Mouse (Mus musculus) heart, embryonic 12.5 days (tissue): Measurements from ENCODE around the gene Fam219b. TPM values are rescaled to one million over a fixed set of nuclear protein-coding genes. Genes with fewer than 3 reads are reported as not detected.

Experiments
- ATAC-seq: fragments of 200-750 bp; cut with Nextera tagmentation; 2 replicates; pipeline ENCODE4 v1.8.0; 2017; ENCODE audit warnings: moderate TSS enrichment, moderate library complexity; ENCODE audit not compliant: insufficient number of reproducible peaks, low FRiP score
- H3K27ac ChIP-seq: fragments of 300-500 bp; sonication (generic); 2 replicates; pipeline ENCODE4 v1.5.1; 2016; ENCODE audit warnings: mild to moderate bottlenecking, moderate library complexity; ENCODE audit not compliant: poor library complexity, severe bottlenecking
- H3K27me3 ChIP-seq: fragments of 300-500 bp; sonication (generic); replicated peaks from 2 replicates; pipeline ENCODE4 v1.6.1; 2016; ENCODE audit warnings: mild to moderate bottlenecking, moderate library complexity
- H3K36me3 ChIP-seq: fragments of 300-500 bp; sonication (generic); 2 replicates; pipeline ENCODE4 v1.6.1; 2016; ENCODE audit warnings: mild to moderate bottlenecking, moderate library complexity
- H3K4me1 ChIP-seq: fragments of 300-500 bp; sonication (generic); replicated peaks from 2 replicates; pipeline ENCODE4 v1.6.1; 2016; ENCODE audit warnings: mild to moderate bottlenecking
- H3K4me2 ChIP-seq: fragments of 300-500 bp; sonication (generic); 2 replicates; pipeline ENCODE4 v1.6.1; 2016; ENCODE audit warnings: mild to moderate bottlenecking, moderate library complexity
- H3K4me3 ChIP-seq: fragments of 300-500 bp; sonication (generic); 2 replicates; pipeline ENCODE4 v1.5.1; 2016; ENCODE audit warnings: mild to moderate bottlenecking
- H3K9ac ChIP-seq: fragments of 300-500 bp; sonication (generic); 2 replicates; pipeline ENCODE4 v1.6.1; 2016; ENCODE audit warnings: mild to moderate bottlenecking, moderate library complexity
- H3K9me3 ChIP-seq: fragments of 300-500 bp; sonication (generic); replicated peaks from 2 replicates; pipeline ENCODE4 v1.6.1; 2016; ENCODE audit warnings: mild to moderate bottlenecking, moderate library complexity
- WGBS: fragments of 180-500 bp; shearing (Covaris S2); methylation state at CpG from one replicate; pipeline ENCODE4 v1.1.7; 2016; 5-methylcytosine and 5-hydroxymethylcytosine counted together
- polyA plus RNA-seq: library from polyadenylated mRNA; unstranded; fragments of >200 nt; fragmentation: Nextera tagmentation; extraction: Ambion mirVana; gene quantifications from 2 replicates; pipeline ENCODE4 v1.2.1, GENCODE M21; 2016

Fam219b gene
- polyA plus RNA-seq, 1 experiment from 2014 or later, result 12.8 TPM

- peaks cover 40% of the 10 kb centered on the region for H3K4me1 ChIP-seq
- peak within 1 kb of the TSS; percentile 84 for H3K9ac ChIP-seq
- peak within 1 kb of the TSS; percentile 79 for H3K4me3 ChIP-seq
- no peaks in the 10 kb centered on the region for H3K9me3 ChIP-seq
- H3K4me2 ChIP-seq, result peak within 1 kb of the TSS; percentile 84
- ATAC-seq, result peak; percentile 40; the same call in 1 of the 2 replicates
- WGBS, result under 1% methylated on average over 28 of the region's 28 CpGs
- H3K36me3 ChIP-seq, result peaks cover 21% of the 10 kb centered on the region
- H3K27ac ChIP-seq, result no peak within 1 kb of the TSS
- H3K27me3 ChIP-seq, result no peaks in the 10 kb centered on the region
Measured at GRCm38 (mm10) chr9:57552139-57552887, 15.0 kb downstream of the Fam219b start, which contains the start of gene Mpi. TSS of gene Mpi (minus strand) at chr9:57552763.

- no peak overlapping the region for H3K4me2 ChIP-seq
- peaks cover 32% of the 10 kb centered on the region for H3K4me1 ChIP-seq
- peaks cover 15% of the 10 kb centered on the region for H3K36me3 ChIP-seq
- H3K9ac ChIP-seq, result no peak overlapping the region
- no peak for ATAC-seq
- 64% methylated on average over 11 of the region's 11 CpGs for WGBS
- H3K9me3 ChIP-seq, result no peaks in the 10 kb centered on the region
- H3K4me3 ChIP-seq, result no peak overlapping the region
- H3K27me3 ChIP-seq, result no peaks in the 10 kb centered on the region
- no peak overlapping the region for H3K27ac ChIP-seq
Measured at GRCm38 (mm10) chr9:57553119-57553518, 15.8 kb downstream of the Fam219b start.

GRCm38 (mm10) chr9:57554753-57555152, 17.4 kb downstream of the Fam219b start:
- H3K4me1 ChIP-seq, result peaks cover 17% of the 10 kb centered on the region
- WGBS, result 63% methylated on average over 3 of the region's 3 CpGs

GRCm38 (mm10) chr9:57557215-57557614, 19.9 kb downstream of the Fam219b start:
- Histone ChIP-seq H3K9ac (no peak overlapping the region), H3K9me3 (no peaks in the 10 kb centered on the region), H3K27me3 (no peaks in the 10 kb centered on the region), H3K4me1 (peaks cover 15% of the 10 kb centered on the region), H3K4me3 (no peak overlapping the region), H3K4me2 (no peak overlapping the region), H3K27ac (no peak overlapping the region), H3K36me3 (no peaks in the 10 kb centered on the region)
- WGBS, result 72% methylated on average over 3 of the region's 3 CpGs
- no peak for ATAC-seq

More at GRCm38 (mm10) chr9:57554753-57555152, 17.4 kb downstream of the Fam219b start:
- no peak overlapping the region for H3K27ac ChIP-seq
- H3K36me3 ChIP-seq, result no peaks in the 10 kb centered on the region; the same call in 1 of the 2 replicates
- no peak for ATAC-seq
- no peaks in the 10 kb centered on the region for H3K9me3 ChIP-seq
- no peak overlapping the region for H3K4me2 ChIP-seq
- H3K4me3 ChIP-seq, result no peak overlapping the region
- H3K27me3 ChIP-seq, result no peaks in the 10 kb centered on the region
- H3K9ac ChIP-seq, result no peak overlapping the region

- ATAC-seq, result no peak
- WGBS, result 68% methylated on average over 4 of the region's 4 CpGs
- no peaks in the 10 kb centered on the region for H3K36me3 ChIP-seq
- no peak overlapping the region for H3K4me2 ChIP-seq
- peaks cover 25% of the 10 kb centered on the region for H3K4me1 ChIP-seq
- no peaks in the 10 kb centered on the region for H3K27me3 ChIP-seq
- no peak overlapping the region for H3K9ac ChIP-seq
- H3K9me3 ChIP-seq, result no peaks in the 10 kb centered on the region
- H3K27ac ChIP-seq, result no peak overlapping the region
- no peak overlapping the region for H3K4me3 ChIP-seq
Measured at GRCm38 (mm10) chr9:57558625-57559024, 21.3 kb downstream of the Fam219b start.

- H3K27ac ChIP-seq, result no peak overlapping the region
- H3K36me3 ChIP-seq, result no peaks in the 10 kb centered on the region
- no peaks in the 10 kb centered on the region for H3K9me3 ChIP-seq
- H3K9ac ChIP-seq, result no peak overlapping the region
- ATAC-seq, result no peak
- 72% methylated on average over 2 of the region's 2 CpGs for WGBS
- peaks cover 25% of the 10 kb centered on the region for H3K4me1 ChIP-seq
- H3K4me2 ChIP-seq, result no peak overlapping the region
- H3K4me3 ChIP-seq, result no peak overlapping the region
- H3K27me3 ChIP-seq, result no peaks in the 10 kb centered on the region
Measured at GRCm38 (mm10) chr9:57559568-57559967, 22.2 kb downstream of the Fam219b start.

GRCm38 (mm10) chr9:57560263-57560662, 22.9 kb downstream of the Fam219b start:
- Histone ChIP-seq H3K4me1 (peaks cover 28% of the 10 kb centered on the region), H3K27me3 (no peaks in the 10 kb centered on the region), H3K36me3 (no peaks in the 10 kb centered on the region), H3K4me2 (peak overlapping the region; percentile 88), H3K4me3 (peak overlapping the region; percentile 81), H3K27ac (0 out of 2 replicates have a peak overlapping the region, but pooled peaks have one; percentile 50), H3K9ac (peak overlapping the region; percentile 80; the same call in 1 of the 2 replicates), H3K9me3 (no peaks in the 10 kb centered on the region)
- 27% methylated on average over 7 of the region's 7 CpGs for WGBS
- no peak for ATAC-seq

GRCm38 (mm10) chr9:57560861-57561710, 23.8 kb downstream of the Fam219b start, which contains the start of gene Scamp2:
TSS of gene Scamp2 (plus strand) at chr9:57560943.
- peak; percentile 99 for ATAC-seq
- under 1% methylated on average over 37 of the region's 37 CpGs for WGBS
- no peaks in the 10 kb centered on the region for H3K27me3 ChIP-seq

GRCm38 (mm10) chr9:57561711-57562099, 24.4 kb downstream of the Fam219b start:
- Histone ChIP-seq H3K27me3 (no peaks in the 10 kb centered on the region), H3K36me3 (no peaks in the 10 kb centered on the region), H3K4me2 (peak overlapping the region; percentile 88), H3K9me3 (no peaks in the 10 kb centered on the region), H3K4me3 (peak overlapping the region; percentile 81), H3K4me1 (peaks cover 43% of the 10 kb centered on the region), H3K27ac (no peak overlapping the region), H3K9ac (peak overlapping the region; percentile 80)
- 79% methylated on average over 13 of the region's 13 CpGs for WGBS
- no peak for ATAC-seq

More at GRCm38 (mm10) chr9:57560861-57561710, 23.8 kb downstream of the Fam219b start, which contains the start of gene Scamp2:
- Histone ChIP-seq H3K4me1 (peaks cover 37% of the 10 kb centered on the region), H3K4me3 (peak within 1 kb of the TSS; percentile 81), H3K4me2 (peak within 1 kb of the TSS; percentile 88), H3K9me3 (no peaks in the 10 kb centered on the region), H3K36me3 (no peaks in the 10 kb centered on the region), H3K27ac (peak within 1 kb of the TSS; percentile 50; the same call in 1 of the 2 replicates), H3K9ac (peak within 1 kb of the TSS; percentile 80)

GRCm38 (mm10) chr9:57562896-57563372, 25.6 kb downstream of the Fam219b start:
- Histone ChIP-seq H3K36me3 (peaks cover under 1% of the 10 kb centered on the region), H3K27me3 (no peaks in the 10 kb centered on the region), H3K9ac (0 out of 2 replicates have a peak overlapping the region, but pooled peaks have one; percentile 40), H3K4me1 (peaks cover 47% of the 10 kb centered on the region), H3K27ac (0 out of 2 replicates have a peak overlapping the region, but pooled peaks have one; percentile 14), H3K4me3 (no peak overlapping the region), H3K4me2 (peak overlapping the region; percentile 24), H3K9me3 (no peaks in the 10 kb centered on the region)
- WGBS, result 47% methylated on average over 4 of the region's 4 CpGs
- no peak for ATAC-seq

GRCm38 (mm10) chr9:57564609-57565008, 27.3 kb downstream of the Fam219b start:
- H3K27ac ChIP-seq, result no peak overlapping the region
- 90% methylated on average over 6 of the region's 6 CpGs for WGBS
- H3K36me3 ChIP-seq, result peaks cover 17% of the 10 kb centered on the region

More at GRCm38 (mm10) chr9:57564609-57565008, 27.3 kb downstream of the Fam219b start:
- no peak overlapping the region for H3K4me2 ChIP-seq
- no peak for ATAC-seq
- no peak overlapping the region for H3K4me3 ChIP-seq
- no peaks in the 10 kb centered on the region for H3K9me3 ChIP-seq
- H3K4me1 ChIP-seq, result peaks cover 57% of the 10 kb centered on the region
- no peak overlapping the region for H3K9ac ChIP-seq
- no peaks in the 10 kb centered on the region for H3K27me3 ChIP-seq
